Mouse (Mus musculus): Measurements from ENCODE around the gene V1ra8. TPM values are rescaled to one million over a fixed set of nuclear protein-coding genes. Genes with fewer than 3 reads are reported as not detected.
"Not testable (repeated sequence)": the region's sequence is repeated elsewhere in the genome, so short reads cannot be mapped to it uniquely, and the experiment has no call there.

Gene V1ra8
- not detected for total RNA-seq (2021)

- intact Hi-C loops (cut with DNase I); DNase-seq: not testable (repeated sequence)
Measured at GRCm38 (mm10) chr6:90202493-90202892, at the start of gene V1ra8. Gene V1ra8 (plus strand): TSS chr6:90202793.

- intact Hi-C loops (cut with DNase I) = no loop called here
Measured at GRCm38 (mm10) chr6:90160139-90160538, 42.5 kb upstream of the V1ra8 start.

GRCm38 (mm10) chr6:90174508-90174907 lies 28.1 kb upstream of the V1ra8 start, which contains the start of gene Vmn1r52:
Gene Vmn1r52 (plus strand): TSS chr6:90174808.
- intact Hi-C loops (cut with DNase I) = no loop called here
- DNase-seq = no peak

More at GRCm38 (mm10) chr6:90160139-90160538, 42.5 kb upstream of the V1ra8 start:
- DNase-seq = no peak

GRCm38 (mm10) chr6:90224338-90224737 lies 21.7 kb downstream of the V1ra8 start, which contains the start of gene Vmn1r53:
Gene Vmn1r53 (minus strand): TSS chr6:90224438.
- no peak for DNase-seq
- intact Hi-C loops (cut with DNase I) = no loop called here

- DNase-seq; intact Hi-C loops (cut with DNase I): not testable (repeated sequence)
Measured at GRCm38 (mm10) chr6:90232114-90232513, 29.5 kb downstream of the V1ra8 start.

- intact Hi-C loops (cut with DNase I) = no loop called here
- no peak for DNase-seq
Measured at GRCm38 (mm10) chr6:90232681-90233080, 30.1 kb downstream of the V1ra8 start.

- intact Hi-C loops (cut with DNase I) = no loop called here
- DNase-seq = no peak
Measured at GRCm38 (mm10) chr6:90244019-90244418, 41.4 kb downstream of the V1ra8 start.

GRCm38 (mm10) chr6:90246000-90246399 lies 43.4 kb downstream of the V1ra8 start, which contains the start of gene Vmn1r54:
Gene Vmn1r54 (plus strand): TSS chr6:90246300.
- intact Hi-C loops (cut with DNase I) = no loop called here
- no peak for DNase-seq

Other genes with a start within 250 kb of the V1ra8 start
- not detected for gene Vmn1r46, start 233.5 kb upstream of the V1ra8 start, total RNA-seq (2021)
- gene Vmn1r47, start 186.6 kb upstream of the V1ra8 start, total RNA-seq (2021) = not detected
- gene Vmn1r48, start 166.0 kb upstream of the V1ra8 start, total RNA-seq (2021) = not detected
- not detected for gene Vmn1r49, start 124.3 kb upstream of the V1ra8 start, total RNA-seq (2021)
- not detected for gene Vmn1r50, start 101.4 kb upstream of the V1ra8 start, total RNA-seq (2021)
- gene Vmn1r51, start 80.2 kb upstream of the V1ra8 start, total RNA-seq (2021) = not detected
- not detected for gene Vmn1r52, start 28.0 kb upstream of the V1ra8 start, total RNA-seq (2021)
- not detected for gene Vmn1r53, start 21.6 kb downstream of the V1ra8 start, total RNA-seq (2021)
- not detected for gene Vmn1r54, start 43.5 kb downstream of the V1ra8 start, total RNA-seq (2021)
- not detected for gene BC048671, start 98.4 kb downstream of the V1ra8 start, total RNA-seq (2021)
- gene Chst13, start 122.4 kb downstream of the V1ra8 start, total RNA-seq (2021) = not detected
- not detected for gene Uroc1, start 130.5 kb downstream of the V1ra8 start, total RNA-seq (2021)
- 10 to 100 TPM; 14.4 to 14.6 TPM for gene Zxdc, start 166.7 kb downstream of the V1ra8 start, total RNA-seq (2021)
- gene Cfap100, start 226.0 kb downstream of the V1ra8 start, total RNA-seq (2021) = under 1 TPM in 1 of 2 experiments, not detected in 1; 0.35 TPM

All from heart, postnatal 36 days (tissue).